In the genomic region with DNA sequence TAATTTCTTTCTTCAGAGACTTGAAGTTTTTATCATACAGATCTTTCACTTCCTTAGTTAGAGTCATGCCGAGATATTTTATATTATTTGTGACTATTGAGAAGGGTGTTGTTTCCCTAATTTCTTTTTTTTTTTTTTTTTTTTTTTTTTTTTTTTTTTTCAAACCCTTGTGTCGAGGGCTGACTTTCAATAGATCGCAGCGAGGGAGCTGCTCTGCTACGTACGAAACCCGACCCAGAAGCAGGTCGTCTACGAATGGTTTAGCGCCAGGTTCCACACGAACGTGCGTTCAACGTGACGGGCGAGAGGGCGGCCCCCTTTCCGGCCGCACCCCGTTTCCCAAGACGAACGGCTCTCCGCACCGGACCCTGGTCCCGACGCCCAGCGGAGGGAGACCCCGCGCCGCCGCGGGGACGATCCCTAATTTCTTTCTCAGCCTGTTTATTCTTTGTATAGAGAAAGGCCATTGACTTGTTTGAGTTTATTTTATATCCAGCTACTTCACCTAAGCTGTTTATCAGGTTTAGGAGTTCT, we compare ENCODE assay signal across 8 mouse cellular contexts.
DNase-seq lines count a peak whose midpoint lies in the region; ATAC-seq and TF ChIP-seq lines count a peak whose summit lies in the region.
"Not testable (repeated sequence)": the region's sequence is repeated elsewhere in the genome, so short reads cannot be mapped to it uniquely, and the experiment has no call there.

No protein-coding gene starts in this region.

- DNase-seq in R1 (ENCODE audit: low read depth, low spot score): peak; percentile 50
- DNase-seq in cerebellum, postnatal 14 days: peak; percentile 65 to 78
- peak; percentile 24 to 67 for DNase-seq in gastrocnemius, postnatal 36 days
- DNase-seq in induced T-regulatory cell, adult 2 months (ENCODE audit: low read depth): peak; percentile 62
- peak; percentile 27 to 29 for DNase-seq in layer of hippocampus, postnatal 36 days
- DNase-seq in lung, postnatal 0 days (ENCODE audit: low spot score): not testable (repeated sequence)
- peak; percentile 71 for DNase-seq in right cerebral cortex, postnatal 14 days
- DNase-seq in urinary bladder, adult 2 months (ENCODE audit: low spot score): peak; percentile 70

- WGBS in lung, postnatal 0 days: 72% methylated on average over 33 of the region's 33 CpGs

- TF ChIP-seq CTCF in lung, postnatal 0 days (IDR thresholded peaks at IDR 0.05): not testable (repeated sequence)

- not testable (repeated sequence) for H3K4me2 ChIP-seq in lung, postnatal 0 days (replicated peaks; ENCODE audit: low read depth, low read length)

- not testable (repeated sequence) for H3K36me3 ChIP-seq in lung, postnatal 0 days (ENCODE audit: insufficient read depth, low read length)

- ATAC-seq in lung, postnatal 0 days: peak; percentile 73

- TF ChIP-seq EP300 in lung, postnatal 0 days (IDR thresholded peaks at IDR 0.05): not testable (repeated sequence)

- H3K27ac ChIP-seq in lung, postnatal 0 days (ENCODE audit: low read length): not testable (repeated sequence)

- H3K4me1 ChIP-seq in lung, postnatal 0 days (ENCODE audit: insufficient read depth, low read depth, low read length): not testable (repeated sequence)

- not testable (repeated sequence) for H3K9me3 ChIP-seq in lung, postnatal 0 days (ENCODE audit: low read length)

- intact Hi-C loops in gastrocnemius, postnatal 36 days (cut with DNase I): not testable (repeated sequence)

- not testable (repeated sequence) for H3K27me3 ChIP-seq in lung, postnatal 0 days (replicated peaks; ENCODE audit: insufficient read depth, low read length)

- not testable (repeated sequence) for H3K4me3 ChIP-seq in lung, postnatal 0 days (ENCODE audit: low read depth, low read length)

- H3K9ac ChIP-seq in lung, postnatal 0 days (replicated peaks; ENCODE audit: low read depth): not testable (repeated sequence)
